Mouse (Mus musculus): ENCODE measurements around the gene Izumo1.

DNA sequence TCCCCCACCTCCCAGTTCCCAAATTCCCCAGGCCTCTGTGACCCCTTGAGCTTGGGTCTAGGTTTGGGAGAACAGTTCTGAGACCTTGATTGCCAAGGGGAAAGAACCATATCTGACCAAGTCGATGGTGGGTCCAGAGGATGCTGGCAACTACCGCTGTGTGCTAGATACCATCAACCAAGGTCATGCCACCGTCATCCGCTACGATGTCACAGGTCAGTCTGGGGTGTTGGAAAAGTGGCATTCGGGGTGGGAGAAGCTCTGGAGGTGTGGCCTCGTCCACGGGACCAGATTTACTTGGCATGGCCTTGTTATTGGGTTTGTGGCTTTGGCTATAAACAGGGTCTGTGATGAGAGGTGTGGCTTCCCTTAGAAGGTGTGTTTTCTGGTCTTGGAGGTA lies 3.9 kb downstream of the Izumo1 start:
- TF ChIP-seq CTCF (IDR thresholded peaks at IDR 0.05; ENCODE audit: borderline replicate concordance, extremely low read depth, insufficient read depth, insufficient read length), result no peak
- TF ChIP-seq POLR2A (IDR thresholded peaks at IDR 0.05; ENCODE audit: borderline replicate concordance, extremely low read depth, insufficient read depth, insufficient read length, poor library complexity, severe bottlenecking), result no peak
